Mouse (Mus musculus) adrenal gland, postnatal 0 days (tissue): ENCODE results near the gene Gje1. TPM values are rescaled to one million over a fixed set of nuclear protein-coding genes. Genes with fewer than 3 reads are reported as not detected.

Experiments
- polyA plus RNA-seq: library from polyadenylated mRNA; unstranded; fragments of >200 nt; fragmentation: Nextera tagmentation; extraction: Ambion mirVana; gene quantifications from 2 replicates; pipeline ENCODE4 v1.2.1, GENCODE M21; 2015

Gje1 gene
- polyA plus RNA-seq = not detected in 2 replicates

GRCm38 (mm10) chr10:14718114-14718513 lies at the start of gene Gje1:
TSS of gene Gje1 (minus strand) at chr10:14718214.

GRCm38 (mm10) chr10:14705072-14706066 lies 12.6 kb downstream of the Gje1 start, which contains the start of the genes Vta1 and Nmbr:
TSS of gene Vta1 (minus strand) at chr10:14705560.
TSS of gene Nmbr (plus strand) at chr10:14705591.

Other genes with a start within 250 kb of the Gje1 start
- gene Adgrg6, start 172.6 kb downstream of the Gje1 start, polyA plus RNA-seq = 1.7 and 2.0 TPM in 2 replicates
- gene Vta1, start 12.7 kb downstream of the Gje1 start, polyA plus RNA-seq = 88.8 and 101 TPM in 2 replicates
- not detected in 2 replicates for gene Nmbr, start 12.6 kb downstream of the Gje1 start, polyA plus RNA-seq